Mouse (Mus musculus) CH12.LX (cell line): ENCODE data around the gene Ywhab. TPM values are rescaled to one million over a fixed set of nuclear protein-coding genes. Genes with fewer than 3 reads are reported as not detected.
A peak's percentile ranks its signal among the peaks of the same experiment; 100 is the strongest.

ENCODE experiments used
- DNase-seq: peaks from one replicate; pipeline ENCODE4 v3.0.0-alpha.2; 2013; ENCODE audit errors: extremely low read depth
- H3K27ac ChIP-seq: 2 replicates; pipeline ENCODE4 v1.5.1; 2012; ENCODE audit warnings: low read depth, mild to moderate bottlenecking, control low read depth, moderate library complexity; ENCODE audit not compliant: insufficient read depth
- H3K27me3 ChIP-seq: replicated peaks from 2 replicates; pipeline ENCODE3; 2012; ENCODE audit warnings: inconsistent platforms
- H3K36me3 ChIP-seq, 2 experiments: replicated peaks in 1 of 2; 2 replicates each; pipeline versions ENCODE3 to v1.6.1; 2012; ENCODE audit warnings: inconsistent platforms in 1 of 2, low read length in 1 of 2, mild to moderate bottlenecking in 1 of 2, mixed read lengths in 1 of 2, moderate library complexity in 1 of 2; ENCODE audit not compliant: control insufficient read depth in 1 of 2, insufficient read depth in 1 of 2
- H3K4me1 ChIP-seq, 2 experiments: 2 replicates each; pipeline ENCODE4 v1.6.1; 2012; ENCODE audit warnings: inconsistent platforms in 1 of 2, moderate library complexity in 1 of 2; ENCODE audit not compliant: insufficient read depth in 2 of 2, control insufficient read depth in 1 of 2
- H3K4me2 ChIP-seq: 2 replicates; pipeline ENCODE4 v1.6.1; 2012; ENCODE audit warnings: low read depth, mild to moderate bottlenecking, control low read depth; ENCODE audit not compliant: poor library complexity, insufficient read depth, severe bottlenecking
- H3K4me3 ChIP-seq, 3 experiments: fragments of 150-350 bp in 1 of 3; sonication (generic) in 1 of 3; replicated peaks in 1 of 3; 2 replicates each; pipeline versions ENCODE3 to v1.5.1; 2011 to 2012; ENCODE audit warnings: low read depth in 2 of 3, low read length in 2 of 3, mild to moderate bottlenecking in 2 of 3, moderate library complexity in 2 of 3, control low read depth in 1 of 3, improper control_type of control experiment in 1 of 3, inconsistent platforms in 1 of 3, mixed read lengths in 1 of 3; ENCODE audit not compliant: poor library complexity in 1 of 3
- H3K79me2 ChIP-seq: replicated peaks from 2 replicates; pipeline ENCODE4 v1.6.1; 2012; ENCODE audit warnings: mild to moderate bottlenecking, moderate library complexity; ENCODE audit not compliant: control insufficient read depth, poor library complexity, insufficient read depth, severe bottlenecking; ENCODE audit errors: extremely low read depth
- H3K9ac ChIP-seq: 2 replicates; pipeline ENCODE4 v1.6.1; 2012; ENCODE audit warnings: low read depth, mild to moderate bottlenecking, control low read depth, moderate library complexity; ENCODE audit not compliant: insufficient read depth
- H3K9me3 ChIP-seq: replicated peaks from 2 replicates; pipeline ENCODE3; 2012; ENCODE audit warnings: low read length, inconsistent platforms, mixed read lengths
- BHLHE40 ChIP-seq: IDR thresholded peaks from 2 replicates; pipeline ENCODE4 v1.6.1; 2011; ENCODE audit warnings: mild to moderate bottlenecking, low read depth, low read length, improper control_type of control experiment
- CHD1 ChIP-seq: IDR thresholded peaks from 2 replicates; pipeline ENCODE4 v1.6.1; 2012; ENCODE audit warnings: low read depth, low read length, improper control_type of control experiment, inconsistent platforms
- CHD2 ChIP-seq: IDR thresholded peaks from 2 replicates; pipeline ENCODE4 v1.6.1; 2011; ENCODE audit warnings: low read length, improper control_type of control experiment
- CTCF ChIP-seq, 2 experiments: IDR thresholded peaks in 1 of 2; conservative IDR thresholded peaks in 1 of 2; 2 replicates each; pipeline ENCODE4 v1.5.1; 2011 to 2012; ENCODE audit warnings: low read depth in 2 of 2, low read length in 2 of 2, improper control_type of control experiment in 1 of 2, inconsistent platforms in 1 of 2, mild to moderate bottlenecking in 1 of 2, moderate library complexity in 1 of 2
- ELF1 ChIP-seq: IDR thresholded peaks from 2 replicates; pipeline ENCODE4 v1.6.1; 2014; ENCODE audit warnings: low read depth, mild to moderate bottlenecking, inconsistent platforms, low read length, improper control_type of control experiment
- EP300 ChIP-seq: IDR thresholded peaks from 2 replicates; pipeline ENCODE4 v1.6.1; 2011; ENCODE audit warnings: low read length, improper control_type of control experiment
- ETS1 ChIP-seq: conservative IDR thresholded peaks from 2 replicates; pipeline ENCODE4 v1.6.1; 2012; ENCODE audit warnings: low read depth, mild to moderate bottlenecking, inconsistent platforms, low read length, improper control_type of control experiment, moderate library complexity
- GABPA ChIP-seq: IDR thresholded peaks from 2 replicates; pipeline ENCODE4 v1.6.1; 2012; ENCODE audit warnings: low read depth, low read length, improper control_type of control experiment, inconsistent platforms; ENCODE audit not compliant: insufficient replicate concordance
- HCFC1 ChIP-seq: IDR thresholded peaks from 2 replicates; pipeline ENCODE4 v1.6.1; 2012; ENCODE audit warnings: low read depth, mild to moderate bottlenecking, inconsistent platforms, low read length, improper control_type of control experiment
- JUN ChIP-seq: IDR thresholded peaks from 2 replicates; pipeline ENCODE4 v1.6.1; 2011; ENCODE audit warnings: low read depth, mild to moderate bottlenecking, low read length, improper control_type of control experiment, moderate library complexity; ENCODE audit not compliant: insufficient read depth
- JUND ChIP-seq: conservative IDR thresholded peaks from 2 replicates; pipeline ENCODE4 v1.6.1; 2011; ENCODE audit warnings: low read depth, low read length, improper control_type of control experiment
- KAT2A ChIP-seq: IDR thresholded peaks from 2 replicates; pipeline ENCODE4 v1.6.1; 2012; ENCODE audit warnings: low read length, improper control_type of control experiment, inconsistent platforms; ENCODE audit not compliant: insufficient replicate concordance
- MAX ChIP-seq: IDR thresholded peaks from 2 replicates; pipeline ENCODE4 v1.6.1; 2011; ENCODE audit warnings: low read length, improper control_type of control experiment
- MEF2A ChIP-seq: IDR thresholded peaks from 2 replicates; pipeline ENCODE4 v1.6.1; 2014; ENCODE audit warnings: low read depth, mild to moderate bottlenecking, inconsistent platforms, low read length, improper control_type of control experiment, borderline replicate concordance
- MXI1 ChIP-seq: IDR thresholded peaks from 2 replicates; pipeline ENCODE4 v1.6.1; 2011; ENCODE audit warnings: mild to moderate bottlenecking, low read depth, low read length, improper control_type of control experiment
- MYC ChIP-seq: IDR thresholded peaks from 2 replicates; pipeline ENCODE4 v1.6.1; 2011; ENCODE audit warnings: low read depth, mild to moderate bottlenecking, improper control_type of control experiment, low read length
- NELFE ChIP-seq: IDR thresholded peaks from 2 replicates; pipeline ENCODE4 v1.6.1; 2011; ENCODE audit warnings: low read depth, low read length, improper control_type of control experiment
- NRF1 ChIP-seq: IDR thresholded peaks from 2 replicates; pipeline ENCODE4 v1.6.1; 2014; ENCODE audit warnings: low read depth, mild to moderate bottlenecking, inconsistent platforms, low read length, improper control_type of control experiment, moderate library complexity
- POLR2A ChIP-seq: IDR thresholded peaks from 2 replicates; pipeline ENCODE4 v1.6.1; 2011; ENCODE audit warnings: low read depth, mild to moderate bottlenecking, improper control_type of control experiment, low read length
- POLR2AphosphoS2 ChIP-seq: IDR thresholded peaks from 2 replicates; pipeline ENCODE4 v1.6.1; 2011; ENCODE audit warnings: low read depth, low read length, improper control_type of control experiment
- RAD21 ChIP-seq: IDR thresholded peaks from 2 replicates; pipeline ENCODE4 v1.6.1; 2011; ENCODE audit warnings: low read depth, mild to moderate bottlenecking, low read length, improper control_type of control experiment, moderate library complexity
- RCOR1 ChIP-seq: conservative IDR thresholded peaks from 2 replicates; pipeline ENCODE4 v1.6.1; 2012; ENCODE audit warnings: low read depth, mild to moderate bottlenecking, inconsistent platforms, low read length, improper control_type of control experiment
- SIN3A ChIP-seq: IDR thresholded peaks from 2 replicates; pipeline ENCODE4 v1.6.1; 2012; ENCODE audit warnings: low read length, improper control_type of control experiment, inconsistent platforms
- SMC3 ChIP-seq: IDR thresholded peaks from 2 replicates; pipeline ENCODE4 v1.6.1; 2011; ENCODE audit warnings: low read depth, low read length, improper control_type of control experiment
- TBP ChIP-seq: conservative IDR thresholded peaks from 2 replicates; pipeline ENCODE4 v1.6.1; 2011; ENCODE audit warnings: low read depth, low read length, improper control_type of control experiment
- TCF12 ChIP-seq: IDR thresholded peaks from 2 replicates; pipeline ENCODE4 v1.6.1; 2014; ENCODE audit warnings: low read depth, mild to moderate bottlenecking, inconsistent platforms, low read length, improper control_type of control experiment
- ZC3H11A ChIP-seq: IDR thresholded peaks from 2 replicates; pipeline ENCODE4 v1.6.1; 2012; ENCODE audit warnings: low read depth, mild to moderate bottlenecking, inconsistent platforms, low read length, improper control_type of control experiment
- ZKSCAN1 ChIP-seq: IDR thresholded peaks from 2 replicates; pipeline ENCODE4 v1.6.1; 2012; ENCODE audit warnings: low read depth, inconsistent platforms, low read length, improper control_type of control experiment, borderline replicate concordance
- ZMIZ1 ChIP-seq: IDR thresholded peaks from 2 replicates; pipeline ENCODE4 v1.6.1; 2012; ENCODE audit warnings: low read depth, mild to moderate bottlenecking, inconsistent platforms, low read length, improper control_type of control experiment
- ZNF384 ChIP-seq: IDR thresholded peaks from 2 replicates; pipeline ENCODE4 v1.6.1; 2012; ENCODE audit warnings: low read depth, low read length, improper control_type of control experiment, inconsistent platforms
- dilution Hi-C: fragments of 300-500 bp; cut with MboI; formaldehyde crosslinking; loops from 2 replicates; pipeline ENCODE4 v1.14.3; 2020; ENCODE audit warnings: low sequenced_read_pairs; ENCODE audit not compliant: extremely low pct_unique_long_range_greater_than_20kb, extremely low pct_ligation_motif_present
- in situ Hi-C: fragments of 300-500 bp; cut with MboI; formaldehyde crosslinking; loops from 3 replicates; pipeline ENCODE4 v1.14.3; 2019; ENCODE audit warnings: low sequenced_read_pairs, low pct_ligation_motif_present, low pct_unique_long_range_greater_than_20kb, mixed read lengths
- polyA plus RNA-seq: library from polyadenylated mRNA; unstranded; fragments of >175 nt; gene quantifications from 2 replicates; pipeline ENCODE4 v1.2.1, GENCODE M21; 2012; ENCODE audit warnings: low read depth; ENCODE audit not compliant: insufficient read length
- total RNA-seq, 2 experiments: library from RNA; depleted of rRNA; stranded (reverse); fragments of 300-350 nt in 1 of 2; fragments of >200 nt in 1 of 2; gene quantifications; 2 replicates each; pipeline ENCODE4 v1.2.3; 2012 to 2014

Ywhab gene
- total and polyA plus RNA-seq, 3 experiments, result 41.6 to 159 (median 59.8) TPM

DNA sequence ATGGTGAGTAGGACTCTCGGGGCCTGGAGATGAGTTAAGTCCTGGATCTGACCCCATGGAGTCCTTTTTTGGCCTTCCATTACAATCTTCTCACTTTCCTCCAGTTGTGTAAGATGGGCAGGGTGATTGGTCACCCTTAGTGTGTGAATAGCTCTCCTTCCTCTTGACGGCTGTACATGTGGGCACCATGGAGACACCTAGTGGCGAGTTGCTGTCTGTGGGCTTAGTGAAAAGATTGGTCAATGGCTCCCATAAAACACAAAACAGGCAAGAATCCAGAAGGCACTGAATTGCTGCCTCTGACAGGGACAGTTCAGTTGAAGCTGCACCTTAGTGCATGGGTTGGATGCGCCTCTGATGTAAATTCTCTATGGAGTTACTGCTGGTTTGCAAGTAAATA, 43.0 kb upstream of the Ywhab start:
- peak; percentile 54 for DNase-seq
- H3K36me3 ChIP-seq, result no peaks in the 10 kb centered on the region
- no peak overlapping the region for H3K4me3 ChIP-seq
- dilution Hi-C loops, result no loop called here
- TF ChIP-seq ZKSCAN1 (no peak), NRF1 (no peak), MAX (no peak), POLR2A (no peak), RAD21 (peak; percentile 62), NELFE (no peak), CTCF (conservative IDR thresholded peaks at IDR 0.05 in 1 of 2, IDR thresholded peaks at IDR 0.05 in 1 of 2; ENCODE audit: low read depth in 2 of 2, low read length in 2 of 2) (peak; percentile 49 to 86), ETS1 (no peak), CHD1 (no peak), KAT2A (no peak), JUND (no peak), CHD2 (no peak), MYC (peak; percentile 58; the same call in 1 of the 2 replicates), MEF2A (no peak), ZNF384 (no peak), SMC3 (peak; percentile 85), BHLHE40 (no peak), TBP (no peak), ZMIZ1 (no peak), EP300 (no peak), MXI1 (no peak)
- H3K27ac ChIP-seq, result no peak overlapping the region
- no peaks in the 10 kb centered on the region for H3K4me1 ChIP-seq
- H3K4me2 ChIP-seq, result no peak overlapping the region
- peaks cover 75% of the 10 kb centered on the region for H3K27me3 ChIP-seq
- H3K79me2 ChIP-seq, result no peaks in the 10 kb centered on the region
- in situ Hi-C loops, result loop anchor here (25.0 kb wide), 1 partner anchor 89 kb away; the partner anchor contains the start of gene Kcnk15
- H3K9me3 ChIP-seq, result no peaks in the 10 kb centered on the region
- no peak overlapping the region for H3K9ac ChIP-seq

DNA sequence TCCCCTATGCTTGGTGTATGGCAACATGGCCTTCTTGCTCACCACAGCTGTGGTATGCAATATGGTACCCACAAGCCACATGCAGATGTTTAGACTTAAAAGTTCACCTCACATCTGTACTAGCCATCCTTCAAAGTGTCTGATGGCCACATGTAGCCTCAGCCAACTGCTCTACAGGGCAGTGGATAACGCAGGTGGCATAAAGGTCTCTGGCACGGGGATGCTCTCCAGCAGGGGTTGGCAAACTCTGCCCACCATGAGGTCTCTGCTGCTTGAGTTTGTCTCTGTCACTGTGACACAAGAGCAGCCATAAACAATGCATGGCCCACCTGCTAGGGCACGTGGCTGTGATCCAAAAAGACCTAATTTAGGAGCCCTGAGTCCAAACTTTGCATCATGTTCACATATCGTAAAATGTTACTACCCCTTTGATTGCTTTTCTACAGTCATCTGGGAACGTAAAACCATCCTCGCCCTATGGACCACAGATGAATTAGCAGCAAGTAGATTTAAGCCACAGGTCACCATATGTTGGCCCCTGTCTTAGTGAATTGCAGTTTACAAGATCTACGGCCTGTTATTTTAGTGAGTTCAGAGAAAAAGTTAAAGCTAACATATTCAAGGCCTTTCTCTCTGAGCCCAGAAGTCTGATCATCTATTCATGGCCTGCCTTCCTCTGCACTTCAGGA, 41.0 kb upstream of the Ywhab start:
- Histone ChIP-seq H3K4me1 (no peaks in the 10 kb centered on the region), H3K79me2 (no peaks in the 10 kb centered on the region), H3K27ac (no peak overlapping the region), H3K27me3 (peaks cover 67% of the 10 kb centered on the region), H3K4me3 (no peak overlapping the region), H3K4me2 (no peak overlapping the region), H3K36me3 (no peaks in the 10 kb centered on the region), H3K9ac (no peak overlapping the region), H3K9me3 (peaks cover 8% of the 10 kb centered on the region)
- TF ChIP-seq SMC3 (no peak), POLR2AphosphoS2 (no peak), JUN (no peak), ZMIZ1 (no peak), JUND (no peak), ELF1 (no peak), ZKSCAN1 (no peak), CTCF (conservative IDR thresholded peaks at IDR 0.05 in 1 of 2, IDR thresholded peaks at IDR 0.05 in 1 of 2; ENCODE audit: low read depth in 2 of 2, low read length in 2 of 2) (no peak), BHLHE40 (no peak), HCFC1 (no peak), RCOR1 (no peak), ETS1 (no peak), NELFE (no peak), SIN3A (no peak), ZNF384 (no peak), TCF12 (no peak), ZC3H11A (no peak), GABPA (no peak)
- dilution Hi-C loops (no loop called here), in situ Hi-C loops (loop anchor here (25.0 kb wide), 1 partner anchor 91 kb away; the partner anchor contains the start of gene Kcnk15)
- no peak for DNase-seq
